Mouse (Mus musculus) intestine, embryonic 15.5 days (tissue): ENCODE results near the gene Sars. TPM values are rescaled to one million over a fixed set of nuclear protein-coding genes. Genes with fewer than 3 reads are reported as not detected.

Experiments
- ATAC-seq: fragments of 200-750 bp; cut with Nextera tagmentation; 2 replicates; pipeline ENCODE4 v1.8.0; 2017; ENCODE audit warnings: moderate TSS enrichment, moderate library complexity
- H3K27ac ChIP-seq: fragments of 300-500 bp; sonication (generic); 2 replicates; pipeline ENCODE4 v1.5.1; 2015; ENCODE audit warnings: mild to moderate bottlenecking, inconsistent platforms
- H3K27me3 ChIP-seq: fragments of 300-500 bp; sonication (generic); replicated peaks from 2 replicates; pipeline ENCODE4 v1.6.1; 2015; ENCODE audit warnings: inconsistent platforms
- H3K36me3 ChIP-seq: fragments of 300-500 bp; sonication (generic); 2 replicates; pipeline ENCODE4 v1.6.1; 2015; ENCODE audit warnings: inconsistent platforms
- H3K4me1 ChIP-seq: fragments of 300-500 bp; sonication (generic); replicated peaks from 2 replicates; pipeline ENCODE4 v1.6.1; 2015; ENCODE audit warnings: inconsistent platforms
- H3K4me2 ChIP-seq: fragments of 300-500 bp; sonication (generic); replicated peaks from 2 replicates; pipeline ENCODE4 v1.6.1; 2015; ENCODE audit warnings: mild to moderate bottlenecking, inconsistent platforms
- H3K4me3 ChIP-seq: fragments of 300-500 bp; sonication (generic); replicated peaks from 2 replicates; pipeline ENCODE4 v1.5.1; 2015; ENCODE audit warnings: inconsistent platforms
- H3K9ac ChIP-seq: fragments of 300-500 bp; sonication (generic); 2 replicates; pipeline ENCODE4 v1.6.1; 2015; ENCODE audit warnings: inconsistent platforms
- H3K9me3 ChIP-seq: fragments of 300-500 bp; sonication (generic); 2 replicates; pipeline ENCODE4 v1.6.1; 2016; ENCODE audit warnings: inconsistent platforms
- WGBS: fragments of 180-500 bp; shearing (Covaris S2); methylation state at CpG from one replicate; pipeline ENCODE4 v1.1.7; 2015; 5-methylcytosine and 5-hydroxymethylcytosine counted together
- polyA plus RNA-seq: library from polyadenylated mRNA; unstranded; fragments of >200 nt; fragmentation: Nextera tagmentation; extraction: Ambion mirVana; gene quantifications from 2 replicates; pipeline ENCODE4 v1.2.1, GENCODE M21; 2015

Gene Sars
- polyA plus RNA-seq, 1 experiment from 2014 or later, result 150 TPM

- H3K9ac ChIP-seq, result no peak overlapping the region
- H3K4me3 ChIP-seq, result no peak overlapping the region
- H3K4me1 ChIP-seq, result no peaks in the 10 kb centered on the region
- H3K27ac ChIP-seq, result no peak overlapping the region
- no peaks in the 10 kb centered on the region for H3K27me3 ChIP-seq
- no peak for ATAC-seq
- H3K4me2 ChIP-seq, result no peak overlapping the region
- WGBS, result 87% methylated on average over 2 of the region's 2 CpGs
- H3K36me3 ChIP-seq, result no peaks in the 10 kb centered on the region
- no peaks in the 10 kb centered on the region for H3K9me3 ChIP-seq
Measured at GRCm38 (mm10) chr3:108451969-108452368, 7.0 kb upstream of the Sars start.

GRCm38 (mm10) chr3:108445366-108445705 is 327 bp upstream of the Sars start:
- Histone ChIP-seq H3K9ac (peak overlapping the region; percentile 44), H3K4me1 (peaks cover 6% of the 10 kb centered on the region), H3K27ac (peak overlapping the region; percentile 77), H3K27me3 (no peaks in the 10 kb centered on the region), H3K36me3 (peaks cover 3% of the 10 kb centered on the region; the same call in 1 of the 2 replicates), H3K4me3 (peak overlapping the region; percentile 75), H3K4me2 (peak overlapping the region; percentile 68), H3K9me3 (no peaks in the 10 kb centered on the region)
- 14% methylated on average over 6 of the region's 6 CpGs for WGBS
- no peak; the same call in 1 of the 2 replicates for ATAC-seq

GRCm38 (mm10) chr3:108444029-108444428 is 980 bp downstream of the Sars start:
- H3K27me3 ChIP-seq, result no peaks in the 10 kb centered on the region
- H3K4me3 ChIP-seq, result peak overlapping the region; percentile 75
- 0 out of 2 replicates have a peak overlapping the region, but pooled peaks have one; percentile 77 for H3K27ac ChIP-seq
- ATAC-seq, result peak; percentile 61
- peaks cover 3% of the 10 kb centered on the region; the same call in 1 of the 2 replicates for H3K36me3 ChIP-seq
- no peaks in the 10 kb centered on the region for H3K9me3 ChIP-seq
- peak overlapping the region; percentile 68 for H3K4me2 ChIP-seq
- peak overlapping the region; percentile 77 for H3K9ac ChIP-seq
- H3K4me1 ChIP-seq, result peaks cover 6% of the 10 kb centered on the region
- WGBS, result 17% methylated on average over 8 of the region's 8 CpGs

- H3K4me3 ChIP-seq, result no peak overlapping the region
- peaks cover 32% of the 10 kb centered on the region for H3K36me3 ChIP-seq
- H3K27me3 ChIP-seq, result no peaks in the 10 kb centered on the region
- ATAC-seq, result no peak
- H3K9me3 ChIP-seq, result no peaks in the 10 kb centered on the region
- 86% methylated on average over 7 of the region's 7 CpGs for WGBS
- H3K9ac ChIP-seq, result no peak overlapping the region
- no peak overlapping the region for H3K4me2 ChIP-seq
- no peak overlapping the region for H3K27ac ChIP-seq
- H3K4me1 ChIP-seq, result 0 out of 2 replicates have a peak, but pooled peaks cover 2% of the 10 kb centered on the region
Measured at GRCm38 (mm10) chr3:108436380-108436714, 8.7 kb downstream of the Sars start.

GRCm38 (mm10) chr3:108435701-108436379 is 9.2 kb downstream of the Sars start:
- Histone ChIP-seq H3K27ac (no peak overlapping the region), H3K9ac (no peak overlapping the region), H3K4me1 (0 out of 2 replicates have a peak, but pooled peaks cover 2% of the 10 kb centered on the region), H3K9me3 (no peaks in the 10 kb centered on the region), H3K4me2 (no peak overlapping the region), H3K4me3 (no peak overlapping the region), H3K36me3 (peaks cover 32% of the 10 kb centered on the region), H3K27me3 (no peaks in the 10 kb centered on the region)
- ATAC-seq, result no peak
- WGBS, result 82% methylated on average over 17 of the region's 17 CpGs

- peaks cover 40% of the 10 kb centered on the region for H3K36me3 ChIP-seq
- H3K27me3 ChIP-seq, result no peaks in the 10 kb centered on the region
- no peak overlapping the region for H3K4me3 ChIP-seq
- WGBS, result 61% methylated on average over 19 of the region's 19 CpGs
- no peak overlapping the region for H3K4me2 ChIP-seq
- no peak overlapping the region for H3K27ac ChIP-seq
- H3K9me3 ChIP-seq, result no peaks in the 10 kb centered on the region
- peak; percentile 44 for ATAC-seq
- 0 out of 2 replicates have a peak, but pooled peaks cover 2% of the 10 kb centered on the region for H3K4me1 ChIP-seq
- H3K9ac ChIP-seq, result no peak overlapping the region
Measured at GRCm38 (mm10) chr3:108433881-108434495, 11.0 kb downstream of the Sars start.

GRCm38 (mm10) chr3:108433188-108433880 is 11.7 kb downstream of the Sars start:
- no peak overlapping the region for H3K9ac ChIP-seq
- ATAC-seq, result peak; percentile 46
- no peaks in the 10 kb centered on the region for H3K27me3 ChIP-seq
- H3K4me2 ChIP-seq, result no peak overlapping the region
- no peak overlapping the region for H3K4me3 ChIP-seq
- H3K9me3 ChIP-seq, result no peaks in the 10 kb centered on the region
- 61% methylated on average over 18 of the region's 18 CpGs for WGBS
- H3K4me1 ChIP-seq, result 0 out of 2 replicates have a peak, but pooled peaks cover 2% of the 10 kb centered on the region
- H3K27ac ChIP-seq, result no peak overlapping the region
- H3K36me3 ChIP-seq, result peaks cover 46% of the 10 kb centered on the region

GRCm38 (mm10) chr3:108432542-108433187 is 12.3 kb downstream of the Sars start:
- H3K27me3 ChIP-seq, result no peaks in the 10 kb centered on the region
- peaks cover 52% of the 10 kb centered on the region for H3K36me3 ChIP-seq
- no peak for ATAC-seq
- 0 out of 2 replicates have a peak, but pooled peaks cover 2% of the 10 kb centered on the region for H3K4me1 ChIP-seq
- 85% methylated on average over 13 of the region's 13 CpGs for WGBS
- H3K9me3 ChIP-seq, result no peaks in the 10 kb centered on the region
- no peak overlapping the region for H3K27ac ChIP-seq
- no peak overlapping the region for H3K4me2 ChIP-seq
- no peak overlapping the region for H3K9ac ChIP-seq
- H3K4me3 ChIP-seq, result no peak overlapping the region

- H3K4me1 ChIP-seq, result peaks cover 11% of the 10 kb centered on the region
- H3K27ac ChIP-seq, result no peak overlapping the region
- 90% methylated on average over 6 of the region's 6 CpGs for WGBS
- H3K9me3 ChIP-seq, result no peaks in the 10 kb centered on the region
- H3K4me2 ChIP-seq, result no peak overlapping the region
- H3K9ac ChIP-seq, result no peak overlapping the region
- peaks cover 39% of the 10 kb centered on the region for H3K36me3 ChIP-seq
- H3K4me3 ChIP-seq, result no peak overlapping the region
- H3K27me3 ChIP-seq, result no peaks in the 10 kb centered on the region
- no peak for ATAC-seq
Measured at GRCm38 (mm10) chr3:108425624-108426018, 19.4 kb downstream of the Sars start.

GRCm38 (mm10) chr3:108424944-108425623 is 19.9 kb downstream of the Sars start:
- Histone ChIP-seq H3K36me3 (peaks cover 39% of the 10 kb centered on the region), H3K27ac (no peak overlapping the region), H3K27me3 (no peaks in the 10 kb centered on the region), H3K4me2 (no peak overlapping the region), H3K9me3 (no peaks in the 10 kb centered on the region), H3K4me1 (peaks cover 11% of the 10 kb centered on the region), H3K9ac (no peak overlapping the region), H3K4me3 (no peak overlapping the region)
- no peak for ATAC-seq
- WGBS, result 83% methylated on average over 7 of the region's 7 CpGs

- Histone ChIP-seq H3K4me2 (peak overlapping the region; percentile 44), H3K9ac (peak overlapping the region; percentile 24; the same call in 1 of the 2 replicates), H3K9me3 (no peaks in the 10 kb centered on the region), H3K27ac (no peak overlapping the region), H3K4me1 (peaks cover 11% of the 10 kb centered on the region), H3K27me3 (no peaks in the 10 kb centered on the region), H3K36me3 (peaks cover 33% of the 10 kb centered on the region), H3K4me3 (no peak overlapping the region)
- ATAC-seq, result peak; percentile 79
- WGBS, result 20% methylated on average over 11 of the region's 11 CpGs
Measured at GRCm38 (mm10) chr3:108423844-108424801, 20.9 kb downstream of the Sars start.
